13 mouse cellular contexts compared by ENCODE assay signal in genomic region chr8:120523641-120524040, GRCm38 (mm10).
A peak's percentile ranks its signal among the peaks of the same experiment; 100 is the strongest.
DNase-seq lines count a peak whose midpoint lies in the region; ATAC-seq and TF ChIP-seq lines count a peak whose summit lies in the region.
"Had no signal": no experiment of that assay in that cellular context is flagged by ENCODE, and none has a peak within 500 bp of the region (broad histone marks: within the 10 kb centered on the region; RNA-seq: fewer than 3 reads in every experiment).

No protein-coding gene starts in this region.

- TF ChIP-seq CTCF in forebrain, postnatal 0 days (IDR thresholded peaks at IDR 0.05; ENCODE audit: low read depth), result no peak
- no peak for TF ChIP-seq CTCF in thymus, adult 2 months (IDR thresholded peaks at IDR 0.05; ENCODE audit: borderline replicate concordance, control insufficient read depth, extremely low read depth, insufficient read depth, low read length, poor library complexity)

- no peak overlapping the region for H3K4me2 ChIP-seq in forebrain, embryonic 12.5 days
- H3K4me2 ChIP-seq in forebrain, postnatal 0 days (ENCODE audit: low read depth), result no peak overlapping the region
- H3K4me2 ChIP-seq in midbrain, embryonic 12.5 days (replicated peaks), result no peak overlapping the region
- no peak overlapping the region for H3K4me2 ChIP-seq in intestine, embryonic 16.5 days (ENCODE audit: low read depth, low read length)

- no peaks in the 10 kb centered on the region for H3K9me3 ChIP-seq in forebrain, embryonic 12.5 days
- H3K9me3 ChIP-seq in forebrain, postnatal 0 days (ENCODE audit: low read length), result no peaks in the 10 kb centered on the region
- H3K9me3 ChIP-seq in midbrain, embryonic 12.5 days, result no peaks in the 10 kb centered on the region
- no peaks in the 10 kb centered on the region for H3K9me3 ChIP-seq in intestine, embryonic 16.5 days (ENCODE audit: control insufficient read depth, low read length)

- no peaks in the 10 kb centered on the region for H3K36me3 ChIP-seq in forebrain, embryonic 12.5 days (replicated peaks)
- no peaks in the 10 kb centered on the region for H3K36me3 ChIP-seq in forebrain, postnatal 0 days (ENCODE audit: insufficient read depth)
- no peaks in the 10 kb centered on the region for H3K36me3 ChIP-seq in midbrain, embryonic 12.5 days
- H3K36me3 ChIP-seq in intestine, embryonic 16.5 days (ENCODE audit: control insufficient read depth, insufficient read depth, low read length), result no peaks in the 10 kb centered on the region
- no peaks in the 10 kb centered on the region for H3K36me3 ChIP-seq in thymus, adult 2 months (ENCODE audit: control insufficient read depth, insufficient read depth, low read length)

- H3K27ac ChIP-seq in forebrain, embryonic 12.5 days, result peak overlapping the region; percentile 9
- H3K27ac ChIP-seq in forebrain, postnatal 0 days (ENCODE audit: low read depth, low read length), result peak overlapping the region; percentile 6
- H3K27ac ChIP-seq in midbrain, embryonic 12.5 days (replicated peaks), result peak overlapping the region; percentile 43; the same call in 1 of the 2 replicates
- no peak overlapping the region for H3K27ac ChIP-seq in intestine, embryonic 16.5 days (ENCODE audit: low read length)
- no peak overlapping the region for H3K27ac ChIP-seq in thymus, adult 2 months (ENCODE audit: control insufficient read depth, insufficient read depth, low read length)
- H3K27ac ChIP-seq: macrophage had no signal

- TF ChIP-seq POLR2A in thymus, adult 2 months (IDR thresholded peaks at IDR 0.05; ENCODE audit: control insufficient read depth, extremely low read depth, insufficient read depth, low read length, poor library complexity), result no peak

- no peak overlapping the region for H3K4me3 ChIP-seq in forebrain, embryonic 12.5 days (replicated peaks)
- H3K4me3 ChIP-seq in forebrain, postnatal 0 days (ENCODE audit: low read depth, low read length), result no peak overlapping the region
- no peak overlapping the region for H3K4me3 ChIP-seq in midbrain, embryonic 12.5 days
- no peak overlapping the region for H3K4me3 ChIP-seq in intestine, embryonic 16.5 days (ENCODE audit: low read length)
- H3K4me3 ChIP-seq in thymus, adult 2 months (ENCODE audit: control insufficient read depth, insufficient read depth, low read length), result no peak overlapping the region

- 73% methylated on average over 7 of the region's 7 CpGs for WGBS in forebrain, embryonic 12.5 days
- 54% methylated on average over 7 of the region's 7 CpGs for WGBS in forebrain, postnatal 0 days
- WGBS in midbrain, embryonic 12.5 days, result 74% methylated on average over 7 of the region's 7 CpGs
- 66% methylated on average over 7 of the region's 7 CpGs for WGBS in intestine, embryonic 16.5 days
- 77% methylated on average over 7 of the region's 7 CpGs for WGBS in thymus, adult 2 months

- H3K27me3 ChIP-seq in forebrain, embryonic 12.5 days, result peaks cover 19% of the 10 kb centered on the region
- no peaks in the 10 kb centered on the region for H3K27me3 ChIP-seq in forebrain, postnatal 0 days (ENCODE audit: insufficient read depth, low read length)
- peaks cover 15% of the 10 kb centered on the region for H3K27me3 ChIP-seq in midbrain, embryonic 12.5 days
- no peaks in the 10 kb centered on the region for H3K27me3 ChIP-seq in intestine, embryonic 16.5 days (replicated peaks; ENCODE audit: control insufficient read depth, insufficient read depth, low read length)
- H3K27me3 ChIP-seq in thymus, adult 2 months (ENCODE audit: control insufficient read depth, insufficient read depth, low read length), result no peaks in the 10 kb centered on the region

- no peak for ATAC-seq in forebrain, embryonic 12.5 days (ENCODE audit: low FRiP score)
- no peak for ATAC-seq in forebrain, postnatal 0 days
- no peak for ATAC-seq in midbrain, embryonic 12.5 days (ENCODE audit: low FRiP score, low read depth)
- ATAC-seq in intestine, embryonic 16.5 days, result no peak

- H3K9ac ChIP-seq in forebrain, embryonic 12.5 days, result no peak overlapping the region
- H3K9ac ChIP-seq in forebrain, postnatal 0 days, result no peak overlapping the region
- H3K9ac ChIP-seq in midbrain, embryonic 12.5 days (replicated peaks), result no peak overlapping the region
- no peak overlapping the region for H3K9ac ChIP-seq in intestine, embryonic 16.5 days (ENCODE audit: low read depth, low read length)

- DNase-seq in layer of hippocampus, adult 11-12 months (ENCODE audit: low spot score), result peak; percentile 60
- no peak for DNase-seq in layer of hippocampus, adult 9-10 months (ENCODE audit: low spot score)
- DNase-seq in forebrain, postnatal 0 days, result no peak
- DNase-seq in thymus, adult 2 months, result no peak
- no peak for DNase-seq in yolk sac, embryonic 10.5 days (ENCODE audit: low spot score)
- DNase-seq: adrenal gland, postnatal 10 days; cerebellum, postnatal 36 days; kidney, adult 8-10 months; lung, adult 18-20 months had no signal

- peaks cover 95% of the 10 kb centered on the region for H3K4me1 ChIP-seq in forebrain, embryonic 12.5 days
- peaks cover 17% of the 10 kb centered on the region for H3K4me1 ChIP-seq in forebrain, postnatal 0 days (ENCODE audit: insufficient read depth)
- peaks cover 95% of the 10 kb centered on the region for H3K4me1 ChIP-seq in midbrain, embryonic 12.5 days
- peaks cover 66% of the 10 kb centered on the region for H3K4me1 ChIP-seq in intestine, embryonic 16.5 days (ENCODE audit: control insufficient read depth, insufficient read depth, low read length)
- H3K4me1 ChIP-seq in thymus, adult 2 months (replicated peaks; ENCODE audit: control insufficient read depth, insufficient read depth, low read length), result peaks cover 29% of the 10 kb centered on the region

Comparison
In these comparisons a context has a peak if more than half of its experiments do, and no peak if none do; other contexts are left out.
1. H3K27ac ChIP-seq: peak in forebrain, embryonic 12.5 days (single experiment), forebrain, postnatal 0 days (single experiment) and midbrain, embryonic 12.5 days (single experiment); none in intestine, embryonic 16.5 days (single experiment) and thymus, adult 2 months (single experiment).